Mouse (Mus musculus) embryonic facial prominence, embryonic 10.5 days (tissue): Measurements from ENCODE around the gene Itsn1. TPM values are rescaled to one million over a fixed set of nuclear protein-coding genes. Genes with fewer than 3 reads are reported as not detected.
A peak's percentile ranks its signal among the peaks of the same experiment; 100 is the strongest.

ENCODE experiments used
- DNase-seq: peaks from one replicate; pipeline ENCODE4 v3.0.0-alpha.2; 2017; ENCODE audit warnings: low spot score
- H3K27ac ChIP-seq: fragments of 300-500 bp; sonication (generic); replicated peaks from 2 replicates; pipeline ENCODE4 v1.5.1; 2016; ENCODE audit warnings: mild to moderate bottlenecking
- H3K27me3 ChIP-seq: fragments of 300-500 bp; sonication (generic); replicated peaks from 2 replicates; pipeline ENCODE4 v1.6.1; 2016; ENCODE audit warnings: low read depth, mild to moderate bottlenecking; ENCODE audit not compliant: poor library complexity, severe bottlenecking
- H3K36me3 ChIP-seq: fragments of 300-500 bp; sonication (generic); replicated peaks from 2 replicates; pipeline ENCODE4 v1.6.1; 2016; ENCODE audit warnings: mild to moderate bottlenecking, moderate library complexity
- H3K4me1 ChIP-seq: fragments of 300-500 bp; sonication (generic); 2 replicates; pipeline ENCODE4 v1.6.1; 2016
- H3K4me3 ChIP-seq: fragments of 300-500 bp; sonication (generic); 2 replicates; pipeline ENCODE4 v1.5.1; 2016; ENCODE audit warnings: mild to moderate bottlenecking, moderate library complexity
- H3K9me3 ChIP-seq: fragments of 300-500 bp; sonication (generic); 2 replicates; pipeline ENCODE4 v1.6.1; 2016; ENCODE audit warnings: mild to moderate bottlenecking
- WGBS: fragments of 180-500 bp; shearing (Covaris S2); methylation state at CpG from one replicate; pipeline ENCODE4 v1.1.7; 2016; 5-methylcytosine and 5-hydroxymethylcytosine counted together
- polyA plus RNA-seq: library from polyadenylated mRNA; unstranded; fragments of >200 nt; fragmentation: Nextera tagmentation; extraction: Ambion mirVana; gene quantifications from 2 replicates; pipeline ENCODE4 v1.2.1, GENCODE M21; 2016

The Itsn1 gene
- polyA plus RNA-seq, 1 experiment from 2014 or later = 40.1 TPM

DNA sequence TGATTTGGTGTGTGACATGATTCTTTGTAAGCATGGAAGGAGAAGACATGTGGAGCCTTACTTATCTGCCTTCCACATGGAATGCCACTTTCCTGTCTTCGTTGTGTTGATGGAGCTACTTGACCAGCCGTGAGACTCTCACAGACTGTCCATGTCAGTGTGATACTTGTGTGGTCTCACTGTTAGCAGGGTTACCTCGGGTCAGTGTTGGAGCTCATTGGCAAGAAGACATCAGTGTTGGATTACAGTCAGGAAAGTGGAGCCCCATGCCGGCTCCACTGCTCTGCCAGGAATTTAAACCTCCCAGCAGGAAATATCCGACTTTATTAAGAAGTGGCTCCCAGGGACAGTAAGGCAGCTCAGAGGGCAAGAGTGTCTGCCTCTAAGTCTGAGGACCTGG is 75.8 kb downstream of the Itsn1 start:
- no peaks in the 10 kb centered on the region for H3K27me3 ChIP-seq
- 61% methylated on average over 5 of the region's 5 CpGs for WGBS
- H3K27ac ChIP-seq = no peak overlapping the region
- no peak overlapping the region for H3K4me3 ChIP-seq
- no peak for DNase-seq
- H3K9me3 ChIP-seq = no peaks in the 10 kb centered on the region
- H3K4me1 ChIP-seq = peaks cover 14% of the 10 kb centered on the region
- H3K36me3 ChIP-seq = peaks cover 89% of the 10 kb centered on the region

DNA sequence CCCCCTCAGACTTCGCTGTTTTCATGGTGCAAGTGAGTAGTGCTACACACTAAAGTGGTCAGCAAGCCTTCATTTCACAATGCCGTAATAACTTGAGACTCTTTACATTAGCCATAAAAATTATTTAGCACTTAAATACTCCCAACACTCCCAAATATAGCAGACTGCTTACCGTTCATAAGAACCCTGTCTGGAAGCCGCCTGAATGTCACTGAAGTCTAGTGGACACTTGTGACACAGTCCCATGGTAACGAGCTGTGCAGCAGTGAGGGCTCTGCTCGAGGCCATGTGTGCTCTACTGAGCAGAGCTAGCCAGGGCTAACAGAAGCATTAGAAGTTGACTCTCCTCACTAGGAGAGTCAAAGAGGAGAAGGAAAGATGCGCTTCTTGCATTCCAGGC is 81.2 kb downstream of the Itsn1 start:
- H3K27me3 ChIP-seq = no peaks in the 10 kb centered on the region
- no peaks in the 10 kb centered on the region for H3K4me1 ChIP-seq
- WGBS = 94% methylated on average over 7 of the region's 7 CpGs
- DNase-seq = no peak
- no peaks in the 10 kb centered on the region for H3K9me3 ChIP-seq
- no peak overlapping the region for H3K27ac ChIP-seq
- H3K36me3 ChIP-seq = peaks cover 93% of the 10 kb centered on the region
- H3K4me3 ChIP-seq = no peak overlapping the region

DNA sequence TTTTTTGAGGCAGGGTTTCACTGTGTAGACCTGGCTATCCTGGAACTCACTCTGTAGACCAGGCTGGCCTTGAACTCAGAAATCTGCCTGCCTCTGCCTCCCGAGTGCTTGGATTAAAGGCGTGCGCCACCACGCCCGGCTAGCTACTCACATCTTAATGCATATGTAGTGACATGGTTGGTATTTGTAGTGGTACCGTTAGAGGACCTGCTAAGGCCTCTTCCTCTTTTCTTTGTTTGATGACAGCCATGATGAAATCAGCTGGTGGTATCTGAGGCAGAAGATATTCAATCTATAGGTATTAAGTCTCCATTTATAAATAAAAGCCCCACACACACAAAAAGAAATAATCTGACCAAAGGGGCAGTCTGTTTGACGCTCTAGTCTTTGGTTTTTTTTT is 82.3 kb downstream of the Itsn1 start:
- WGBS = 94% methylated on average over 7 of the region's 7 CpGs
- no peak overlapping the region for H3K27ac ChIP-seq

GRCm38 (mm10) chr16:91811876-91812275 is 82.8 kb downstream of the Itsn1 start:
- Histone ChIP-seq H3K9me3 (no peaks in the 10 kb centered on the region), H3K27me3 (no peaks in the 10 kb centered on the region), H3K4me1 (no peaks in the 10 kb centered on the region), H3K27ac (no peak overlapping the region), H3K4me3 (no peak overlapping the region), H3K36me3 (peaks cover 96% of the 10 kb centered on the region)
- WGBS = 91% methylated on average over 9 of the region's 9 CpGs
- no peak for DNase-seq

More for the DNA sequence above, 82.3 kb downstream of the Itsn1 start:
- Histone ChIP-seq H3K4me1 (no peaks in the 10 kb centered on the region), H3K36me3 (peaks cover 94% of the 10 kb centered on the region), H3K9me3 (no peaks in the 10 kb centered on the region), H3K27me3 (no peaks in the 10 kb centered on the region), H3K4me3 (no peak overlapping the region)
- DNase-seq = no peak

GRCm38 (mm10) chr16:91813543-91813942 is 84.5 kb downstream of the Itsn1 start:
- Histone ChIP-seq H3K4me1 (no peaks in the 10 kb centered on the region), H3K4me3 (no peak overlapping the region), H3K27me3 (no peaks in the 10 kb centered on the region), H3K36me3 (peaks cover 99% of the 10 kb centered on the region), H3K9me3 (no peaks in the 10 kb centered on the region), H3K27ac (no peak overlapping the region)
- WGBS = 84% methylated on average over 6 of the region's 6 CpGs
- DNase-seq = no peak

- no peaks in the 10 kb centered on the region for H3K9me3 ChIP-seq
- no peaks in the 10 kb centered on the region for H3K4me1 ChIP-seq
- H3K4me3 ChIP-seq = no peak overlapping the region
- H3K27me3 ChIP-seq = no peaks in the 10 kb centered on the region
- H3K27ac ChIP-seq = no peak overlapping the region
- H3K36me3 ChIP-seq = peaks cover 99% of the 10 kb centered on the region
- no peak for DNase-seq
- 90% methylated on average over 3 of the region's 3 CpGs for WGBS
Observed at GRCm38 (mm10) chr16:91815067-91815466, 86.0 kb downstream of the Itsn1 start.

GRCm38 (mm10) chr16:91820299-91820698 is 91.2 kb downstream of the Itsn1 start:
- Histone ChIP-seq H3K9me3 (no peaks in the 10 kb centered on the region), H3K27ac (no peak overlapping the region), H3K4me3 (no peak overlapping the region), H3K36me3 (peaks cover 88% of the 10 kb centered on the region), H3K4me1 (peaks cover 8% of the 10 kb centered on the region), H3K27me3 (no peaks in the 10 kb centered on the region)
- no peak for DNase-seq
- WGBS = 87% methylated on average over 8 of the region's 8 CpGs

DNA sequence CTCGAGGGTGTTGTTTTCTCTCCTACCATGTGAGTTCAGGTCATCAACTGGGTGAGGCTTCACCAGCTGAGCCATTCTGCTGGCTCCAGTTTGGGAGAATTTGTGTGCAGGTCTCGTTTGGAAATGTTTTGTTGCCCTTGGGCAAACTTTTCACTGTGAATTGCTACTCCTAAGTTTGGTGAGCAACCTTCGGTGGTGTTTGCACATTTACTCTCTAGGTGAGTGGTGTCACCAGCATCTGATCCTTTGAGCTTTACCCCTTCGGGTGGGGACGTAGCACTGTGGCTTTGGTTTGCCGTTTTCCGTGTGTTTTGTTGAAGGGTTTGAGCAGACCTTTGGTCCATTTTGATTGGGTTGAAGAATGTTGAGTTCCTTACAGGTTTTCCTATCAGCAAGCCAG is 93.2 kb downstream of the Itsn1 start:
- peaks cover 79% of the 10 kb centered on the region for H3K36me3 ChIP-seq
- no peak overlapping the region for H3K27ac ChIP-seq
- no peak for DNase-seq
- H3K27me3 ChIP-seq = no peaks in the 10 kb centered on the region
- H3K9me3 ChIP-seq = no peaks in the 10 kb centered on the region
- no peak overlapping the region for H3K4me3 ChIP-seq
- 92% methylated on average over 7 of the region's 7 CpGs for WGBS
- peaks cover 24% of the 10 kb centered on the region for H3K4me1 ChIP-seq

- no peak for DNase-seq
- 89% methylated on average over 6 of the region's 6 CpGs for WGBS
- no peaks in the 10 kb centered on the region for H3K9me3 ChIP-seq
- H3K27me3 ChIP-seq = no peaks in the 10 kb centered on the region
- H3K4me1 ChIP-seq = peaks cover 28% of the 10 kb centered on the region
- H3K4me3 ChIP-seq = no peak overlapping the region
- H3K36me3 ChIP-seq = peaks cover 79% of the 10 kb centered on the region
- no peak overlapping the region for H3K27ac ChIP-seq
Observed at GRCm38 (mm10) chr16:91822759-91823158, 93.7 kb downstream of the Itsn1 start.

DNA sequence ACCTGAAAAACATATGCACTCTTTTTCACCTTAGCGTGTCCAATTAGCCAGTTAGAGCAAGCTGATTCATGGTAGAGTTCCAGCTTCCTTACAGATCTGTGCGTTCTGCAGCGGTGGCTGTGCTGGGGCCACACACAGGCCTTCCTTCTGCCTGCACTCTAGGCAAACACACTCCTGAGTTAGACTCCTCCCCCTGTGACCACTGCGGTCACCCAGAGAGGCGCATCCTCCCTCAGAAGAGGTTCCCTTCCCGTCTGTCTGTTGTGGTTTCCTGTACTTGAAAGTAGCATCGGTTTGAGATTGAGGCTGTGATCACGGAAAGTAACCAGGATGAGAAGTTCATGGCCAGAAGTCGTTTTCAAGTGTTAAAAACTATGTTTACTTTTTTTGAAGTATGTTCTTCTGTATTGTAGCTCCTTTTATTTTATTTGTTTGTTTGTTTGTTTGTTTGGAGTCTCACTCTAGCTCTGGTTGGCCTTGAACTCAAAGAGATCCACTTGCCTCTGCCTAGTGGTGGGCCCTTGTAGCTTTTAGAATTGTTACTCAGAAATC is 96.8 kb downstream of the Itsn1 start:
- Histone ChIP-seq H3K9me3 (no peaks in the 10 kb centered on the region), H3K27ac (no peak overlapping the region), H3K4me3 (no peak overlapping the region), H3K4me1 (peaks cover 25% of the 10 kb centered on the region), H3K27me3 (no peaks in the 10 kb centered on the region), H3K36me3 (peaks cover 79% of the 10 kb centered on the region)
- 70% methylated on average over 9 of the region's 9 CpGs for WGBS
- no peak for DNase-seq

GRCm38 (mm10) chr16:91826893-91827292 is 97.8 kb downstream of the Itsn1 start:
- WGBS = 44% methylated on average over 2 of the region's 2 CpGs
- H3K27ac ChIP-seq = peak overlapping the region; percentile 12; the same call in 1 of the 2 replicates

GRCm38 (mm10) chr16:91827456-91827855 is 98.4 kb downstream of the Itsn1 start:
- no peak overlapping the region for H3K27ac ChIP-seq
- H3K4me1 ChIP-seq = peaks cover 25% of the 10 kb centered on the region
- WGBS = 56% methylated on average over 5 of the region's 5 CpGs
- H3K9me3 ChIP-seq = no peaks in the 10 kb centered on the region
- H3K36me3 ChIP-seq = peaks cover 75% of the 10 kb centered on the region
- H3K27me3 ChIP-seq = no peaks in the 10 kb centered on the region
- DNase-seq = no peak
- H3K4me3 ChIP-seq = no peak overlapping the region

More at GRCm38 (mm10) chr16:91826893-91827292, 97.8 kb downstream of the Itsn1 start:
- peaks cover 25% of the 10 kb centered on the region for H3K4me1 ChIP-seq
- DNase-seq = no peak
- peaks cover 79% of the 10 kb centered on the region for H3K36me3 ChIP-seq
- H3K9me3 ChIP-seq = no peaks in the 10 kb centered on the region
- H3K27me3 ChIP-seq = no peaks in the 10 kb centered on the region
- H3K4me3 ChIP-seq = no peak overlapping the region

DNA sequence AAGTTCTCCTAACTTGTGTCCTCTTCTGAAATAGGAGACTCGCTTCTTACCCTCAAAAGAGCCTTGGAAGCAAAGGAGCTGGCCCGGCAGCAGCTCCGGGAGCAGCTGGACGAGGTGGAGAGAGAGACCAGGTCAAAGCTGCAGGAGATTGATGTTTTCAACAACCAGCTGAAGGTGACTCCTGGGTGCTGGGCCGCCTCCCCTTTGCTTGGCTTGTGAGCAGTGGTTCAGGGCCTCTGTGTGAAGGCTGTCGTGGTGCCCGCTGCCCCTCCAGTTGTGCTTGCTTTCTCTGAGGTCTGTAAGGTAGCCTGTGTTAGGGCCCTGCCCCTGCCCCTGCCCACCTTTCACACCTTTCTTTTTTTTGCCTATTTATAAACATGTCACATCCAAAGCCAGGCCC is 99.1 kb downstream of the Itsn1 start:
- Histone ChIP-seq H3K4me3 (no peak overlapping the region), H3K27ac (no peak overlapping the region), H3K4me1 (peaks cover 25% of the 10 kb centered on the region), H3K27me3 (no peaks in the 10 kb centered on the region), H3K36me3 (peaks cover 67% of the 10 kb centered on the region), H3K9me3 (no peaks in the 10 kb centered on the region)
- whole genome bisulfite sequencing = 79% methylated on average over 7 of the region's 7 CpGs
- DNase-seq = no peak
